Mouse (Mus musculus): ENCODE results near the gene Ctr9. TPM values are rescaled to one million over a fixed set of nuclear protein-coding genes. Genes with fewer than 3 reads are reported as not detected.

Ctr9 gene
- polyA plus RNA-seq, 1 experiment from 2014 or later, result 94.5 TPM

DNA sequence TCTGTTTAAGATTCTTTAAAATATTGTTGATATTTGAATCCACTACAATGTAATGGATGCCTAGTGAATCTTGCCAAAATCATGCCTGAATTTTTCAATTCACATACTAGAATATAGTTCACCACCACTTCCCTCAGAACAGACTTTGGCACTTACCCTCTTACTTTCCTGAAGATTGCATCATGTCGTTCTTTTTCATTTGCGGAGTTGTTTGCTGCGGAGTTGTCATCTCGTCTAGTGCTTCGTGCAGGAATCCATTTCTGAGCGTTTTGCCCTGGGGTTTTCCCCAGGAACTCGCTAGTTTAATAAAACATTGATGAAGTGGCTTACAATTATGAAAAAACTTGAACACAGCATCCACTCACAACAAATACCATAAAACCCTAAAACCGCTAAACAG lies 51.3 kb downstream of the Ctr9 start:
- ATAC-seq (ENCODE audit: insufficient number of reproducible peaks, insufficient read depth, low FRiP score, low TSS enrichment), result no peak
- H3K9me3 ChIP-seq, result no peaks in the 10 kb centered on the region
- 91% methylated on average over 8 of the region's 8 CpGs for WGBS
- H3K4me3 ChIP-seq, result peak overlapping the region; percentile 96; the same call in 1 of the 2 replicates
- peak overlapping the region; percentile 88 for H3K4me2 ChIP-seq (replicated peaks)
- no peaks in the 10 kb centered on the region for H3K27me3 ChIP-seq
- H3K4me1 ChIP-seq, result peaks cover 18% of the 10 kb centered on the region
- H3K9ac ChIP-seq, result no peak overlapping the region
- peaks cover 60% of the 10 kb centered on the region for H3K36me3 ChIP-seq
- no peak overlapping the region for H3K27ac ChIP-seq

DNA sequence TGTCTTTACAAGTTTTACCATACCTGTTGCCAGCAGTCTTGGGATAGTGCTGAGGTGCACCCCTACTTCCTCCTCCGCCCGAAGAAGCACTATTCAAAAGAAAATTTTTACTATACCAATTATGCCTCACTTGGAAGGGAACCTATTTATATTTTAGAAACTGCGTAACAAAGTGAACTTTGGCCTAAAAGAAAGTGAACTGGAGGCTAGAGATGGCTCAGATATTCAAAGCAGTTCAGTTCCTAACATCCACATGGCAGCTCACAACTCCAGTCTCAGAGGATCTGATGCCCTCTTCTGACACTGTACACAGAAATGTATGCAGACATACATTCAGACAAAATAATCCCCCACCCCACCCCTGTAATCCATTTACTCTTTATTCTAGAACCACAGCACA lies 52.1 kb downstream of the Ctr9 start:
- ATAC-seq (ENCODE audit: insufficient number of reproducible peaks, insufficient read depth, low FRiP score, low TSS enrichment), result no peak
- H3K4me3 ChIP-seq, result peak overlapping the region; percentile 96
- peaks cover 54% of the 10 kb centered on the region for H3K36me3 ChIP-seq
- no peaks in the 10 kb centered on the region for H3K27me3 ChIP-seq
- 87% methylated on average over 3 of the region's 3 CpGs for WGBS
- peak overlapping the region; percentile 100 for H3K9ac ChIP-seq
- peak overlapping the region; percentile 88 for H3K4me2 ChIP-seq (replicated peaks)
- H3K27ac ChIP-seq, result no peak overlapping the region
- H3K9me3 ChIP-seq, result no peaks in the 10 kb centered on the region
- peaks cover 18% of the 10 kb centered on the region for H3K4me1 ChIP-seq

DNA sequence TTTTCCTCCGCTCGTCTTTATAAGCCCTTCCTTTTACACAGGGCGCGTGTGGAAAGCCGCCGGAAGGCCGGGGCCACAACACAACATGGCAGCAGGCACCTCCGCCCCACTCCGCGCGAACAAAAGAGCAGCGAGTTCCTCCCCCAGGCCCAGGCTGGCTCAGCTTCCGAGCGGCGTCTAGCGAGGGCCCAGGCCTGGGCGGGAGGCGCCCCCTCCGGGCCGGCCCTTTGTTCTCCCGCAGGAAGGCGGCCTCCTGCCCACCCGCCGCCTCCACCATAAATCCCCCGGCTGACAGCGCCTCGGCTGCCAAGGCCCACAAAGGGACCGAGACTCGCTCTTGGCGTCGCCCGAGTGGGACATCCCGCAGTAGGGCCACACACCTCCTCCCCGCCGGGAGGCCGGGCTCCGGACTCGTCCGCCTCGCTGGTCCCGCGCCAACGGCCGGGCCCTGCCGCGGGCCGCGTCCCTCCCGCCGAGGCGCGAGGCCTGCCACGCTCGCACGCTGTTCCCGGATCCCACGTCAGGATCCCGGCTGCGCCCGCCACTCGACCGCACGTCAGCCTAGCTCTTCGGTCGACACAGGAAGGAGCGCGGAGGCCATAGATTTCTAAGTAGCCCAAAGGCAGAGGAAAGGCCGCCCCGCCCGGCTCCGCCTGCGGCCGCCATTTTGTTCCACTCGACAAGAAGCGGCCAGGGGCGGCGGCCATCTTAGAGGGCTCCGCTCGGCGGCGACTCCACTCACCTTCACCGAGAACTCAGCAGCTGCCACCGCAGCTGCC lies 53.5 kb downstream of the Ctr9 start:
- H3K4me2 ChIP-seq (replicated peaks), result peak overlapping the region; percentile 88
- H3K4me1 ChIP-seq, result peaks cover 18% of the 10 kb centered on the region
- H3K27me3 ChIP-seq, result no peaks in the 10 kb centered on the region
- peak overlapping the region; percentile 100 for H3K9ac ChIP-seq
- peak; percentile 50 for ATAC-seq (ENCODE audit: insufficient number of reproducible peaks, insufficient read depth, low FRiP score, low TSS enrichment)
- H3K9me3 ChIP-seq, result no peaks in the 10 kb centered on the region
- H3K4me3 ChIP-seq, result peak overlapping the region; percentile 96
- H3K36me3 ChIP-seq, result peaks cover 40% of the 10 kb centered on the region
- peak overlapping the region; percentile 100 for H3K27ac ChIP-seq
- WGBS, result under 1% methylated on average over 81 of the region's 83 CpGs

DNA sequence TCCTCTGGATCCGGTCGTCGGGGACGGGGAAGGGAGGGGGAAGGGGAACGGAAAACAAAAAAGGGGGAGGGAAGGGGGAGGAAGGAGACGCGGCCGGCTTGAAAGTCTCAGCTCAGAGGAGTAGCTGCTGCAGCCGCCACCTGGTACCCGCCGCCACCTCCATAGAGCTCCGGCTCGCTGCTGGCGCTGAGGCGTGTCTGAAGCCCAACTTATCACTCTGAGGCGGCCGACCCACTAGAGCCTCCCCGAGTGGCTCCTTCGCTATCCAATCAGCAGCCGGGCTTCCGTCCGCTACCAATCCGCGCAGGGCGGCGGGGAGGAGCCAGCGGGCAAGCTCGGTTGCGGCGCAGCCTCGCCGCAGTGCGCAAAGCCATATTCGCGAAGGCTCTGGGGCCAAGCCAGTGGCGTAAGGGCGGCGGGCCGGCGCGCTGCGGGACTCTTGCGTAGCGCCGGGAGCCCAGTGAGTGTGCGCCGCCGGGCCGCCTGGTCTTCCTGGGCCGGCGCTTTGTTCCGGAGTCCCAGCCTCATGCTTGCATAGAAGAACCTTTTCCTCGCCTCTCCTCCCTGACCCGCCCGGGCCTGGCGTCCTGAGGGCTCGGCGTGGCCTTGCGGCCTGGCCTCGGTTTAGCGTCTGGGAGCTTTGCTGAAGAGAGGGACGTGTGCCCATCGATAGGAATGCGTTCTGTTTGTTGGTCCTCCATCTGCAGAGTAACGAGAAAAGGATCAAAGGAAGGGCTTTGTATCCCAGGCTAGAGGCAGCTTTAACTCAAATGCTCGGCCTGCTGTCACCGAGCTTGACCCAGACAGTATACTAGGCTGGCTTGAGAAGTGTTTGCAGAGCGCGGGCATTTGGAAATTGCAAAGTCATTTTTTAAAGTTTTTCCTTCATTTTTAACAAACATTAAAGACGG lies 54.3 kb downstream of the Ctr9 start, which contains the start of gene Eif4g2:
TSS of gene Eif4g2 (minus strand) at position 209 of the 911 bp plus-strand sequence.
- Histone ChIP-seq H3K27me3 (no peaks in the 10 kb centered on the region), H3K4me3 (peak within 1 kb of the TSS; percentile 96), H3K9me3 (no peaks in the 10 kb centered on the region), H3K36me3 (peaks cover 32% of the 10 kb centered on the region), H3K4me2 (replicated peaks) (peak within 1 kb of the TSS; percentile 88), H3K9ac (peak within 1 kb of the TSS; percentile 100), H3K4me1 (peaks cover 18% of the 10 kb centered on the region), H3K27ac (peak within 1 kb of the TSS; percentile 100)
- ATAC-seq (ENCODE audit: insufficient number of reproducible peaks, insufficient read depth, low FRiP score, low TSS enrichment), result peak; percentile 99
- under 1% methylated on average over 70 of the region's 70 CpGs for whole genome bisulfite sequencing

DNA sequence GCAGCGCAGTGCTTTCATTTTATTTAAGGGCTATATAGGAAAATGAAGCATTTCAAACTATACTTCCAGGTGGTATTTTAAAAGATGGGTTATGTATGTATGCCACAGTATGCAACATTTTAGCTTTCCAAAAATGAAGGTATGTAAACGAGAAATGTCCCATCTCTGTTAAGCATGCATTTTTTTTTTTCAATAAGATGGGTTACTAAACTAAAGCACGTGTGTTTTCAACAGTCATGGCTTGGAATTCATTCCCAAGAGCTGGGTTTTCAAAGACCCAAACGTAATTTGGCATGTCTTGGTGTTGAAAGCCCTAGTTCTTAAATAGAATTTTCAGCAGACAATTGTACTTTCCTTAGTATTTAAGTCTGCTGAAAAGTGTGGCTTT lies 55.0 kb downstream of the Ctr9 start:
- H3K4me2 ChIP-seq (replicated peaks), result peak overlapping the region; percentile 58
- no peaks in the 10 kb centered on the region for H3K9me3 ChIP-seq
- no peaks in the 10 kb centered on the region for H3K27me3 ChIP-seq
- peak overlapping the region; percentile 96 for H3K4me3 ChIP-seq
- H3K36me3 ChIP-seq, result peaks cover 26% of the 10 kb centered on the region
- peak overlapping the region; percentile 100 for H3K27ac ChIP-seq
- H3K4me1 ChIP-seq, result peaks cover 18% of the 10 kb centered on the region
- no peak for ATAC-seq (ENCODE audit: insufficient number of reproducible peaks, insufficient read depth, low FRiP score, low TSS enrichment)
- 10% methylated on average over 4 of the region's 4 CpGs for WGBS
- H3K9ac ChIP-seq, result peak overlapping the region; percentile 100

DNA sequence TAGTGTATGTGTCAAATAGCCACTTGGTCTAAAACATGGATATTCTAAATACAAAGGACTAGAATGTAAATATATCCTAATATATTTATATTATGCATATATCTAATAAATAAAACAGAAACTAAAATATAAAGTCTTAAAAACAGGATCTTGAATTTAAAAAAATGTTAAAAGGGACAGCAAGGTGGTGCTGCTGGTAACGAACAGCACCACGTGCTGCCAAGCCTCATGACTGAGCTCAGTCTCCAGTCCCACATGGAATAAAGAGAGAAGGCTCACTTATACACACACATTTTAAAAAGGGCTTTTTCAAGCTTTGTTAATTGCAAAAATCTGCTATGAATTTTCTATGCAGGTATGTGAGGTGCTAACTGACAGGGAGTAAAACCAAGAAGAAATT lies 55.7 kb downstream of the Ctr9 start:
- peaks cover 19% of the 10 kb centered on the region for H3K36me3 ChIP-seq
- H3K27ac ChIP-seq, result no peak overlapping the region
- no peak overlapping the region for H3K4me2 ChIP-seq (replicated peaks)
- H3K27me3 ChIP-seq, result no peaks in the 10 kb centered on the region
- peaks cover 18% of the 10 kb centered on the region for H3K4me1 ChIP-seq
- WGBS, result 80% methylated on average over 2 of the region's 2 CpGs
- H3K4me3 ChIP-seq, result no peak overlapping the region
- H3K9me3 ChIP-seq, result no peaks in the 10 kb centered on the region
- no peak overlapping the region for H3K9ac ChIP-seq
- ATAC-seq (ENCODE audit: insufficient number of reproducible peaks, insufficient read depth, low FRiP score, low TSS enrichment), result no peak

DNA sequence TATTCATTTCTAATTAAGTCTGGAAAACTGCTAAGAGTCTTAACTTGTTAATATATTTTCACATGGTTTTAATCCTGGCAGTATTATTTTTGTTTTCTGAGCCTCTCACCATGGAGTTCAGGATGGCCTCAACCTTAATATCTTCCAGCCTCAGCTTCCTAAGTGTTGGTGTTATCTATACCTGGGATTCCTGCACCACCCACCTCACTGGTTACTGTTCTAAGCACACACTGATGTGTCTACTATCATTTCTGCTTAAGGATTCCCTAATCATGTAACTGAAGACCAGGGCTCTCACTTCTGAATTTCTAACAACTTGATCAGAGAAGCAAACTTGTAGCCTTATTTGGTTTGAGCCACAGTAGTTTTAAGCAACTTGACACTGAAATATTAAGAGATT lies 56.4 kb downstream of the Ctr9 start:
- H3K4me2 ChIP-seq (replicated peaks), result no peak overlapping the region
- H3K9me3 ChIP-seq, result no peaks in the 10 kb centered on the region
- H3K27me3 ChIP-seq, result no peaks in the 10 kb centered on the region
- H3K4me1 ChIP-seq, result peaks cover 12% of the 10 kb centered on the region
- no peak overlapping the region for H3K4me3 ChIP-seq
- no peak overlapping the region for H3K27ac ChIP-seq
- no peak for ATAC-seq (ENCODE audit: insufficient number of reproducible peaks, insufficient read depth, low FRiP score, low TSS enrichment)
- H3K9ac ChIP-seq, result no peak overlapping the region
- peaks cover 12% of the 10 kb centered on the region for H3K36me3 ChIP-seq

DNA sequence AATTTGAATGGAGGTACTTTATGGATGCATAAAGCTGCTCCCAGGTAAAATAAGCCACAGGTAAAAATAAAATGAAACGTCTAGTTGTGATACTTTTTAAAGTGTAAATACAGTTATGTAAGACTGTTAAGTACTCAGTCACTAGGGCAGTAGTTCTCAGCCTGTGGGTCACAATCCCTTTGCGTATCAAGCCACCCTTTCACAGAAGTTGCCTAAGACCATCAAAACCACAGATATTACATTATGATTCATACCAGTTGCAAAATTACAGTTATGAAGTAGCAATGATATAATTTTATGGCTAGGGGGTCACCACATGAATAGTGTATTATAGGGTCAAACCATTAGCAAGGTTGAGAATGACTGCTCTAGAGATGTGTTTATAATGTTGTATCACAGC lies 66.4 kb downstream of the Ctr9 start:
- Histone ChIP-seq H3K4me1 (no peaks in the 10 kb centered on the region), H3K4me2 (replicated peaks) (no peak overlapping the region), H3K4me3 (no peak overlapping the region), H3K27me3 (no peaks in the 10 kb centered on the region), H3K27ac (no peak overlapping the region), H3K9ac (no peak overlapping the region), H3K9me3 (no peaks in the 10 kb centered on the region), H3K36me3 (no peaks in the 10 kb centered on the region)
- WGBS, result 70% methylated on average over 2 of the region's 2 CpGs
- no peak for ATAC-seq (ENCODE audit: insufficient number of reproducible peaks, insufficient read depth, low FRiP score, low TSS enrichment)

DNA sequence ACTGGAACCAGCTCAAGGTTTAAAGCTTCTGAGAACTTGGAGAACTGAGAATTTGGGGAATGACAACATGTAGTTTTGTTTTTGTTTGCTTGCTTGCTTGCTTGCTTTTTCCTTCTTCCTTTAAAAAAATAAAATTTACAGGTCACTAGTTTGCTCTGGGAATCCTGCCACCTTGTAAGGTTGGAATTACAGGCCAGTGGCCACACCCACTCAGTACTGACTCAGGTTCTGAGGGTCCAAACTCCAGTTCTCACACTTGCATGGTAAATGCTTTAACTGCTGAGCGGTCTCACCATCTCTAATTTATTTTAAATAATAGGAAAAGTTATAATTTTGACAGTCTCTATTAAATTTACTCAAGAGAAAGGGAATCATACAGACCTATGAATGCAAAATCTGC lies 69.4 kb downstream of the Ctr9 start:
- Histone ChIP-seq H3K4me3 (no peak overlapping the region), H3K9me3 (no peaks in the 10 kb centered on the region), H3K27ac (no peak overlapping the region), H3K9ac (no peak overlapping the region), H3K36me3 (no peaks in the 10 kb centered on the region), H3K4me2 (replicated peaks) (no peak overlapping the region), H3K4me1 (no peaks in the 10 kb centered on the region), H3K27me3 (no peaks in the 10 kb centered on the region)
- no peak for ATAC-seq (ENCODE audit: insufficient number of reproducible peaks, insufficient read depth, low FRiP score, low TSS enrichment)
- WGBS, result 92% methylated on average over 1 of the region's 1 CpGs

Other genes starting within 250 kb of the Ctr9 start
- 17.2 and 19.9 TPM in 2 replicates for gene Rnf141, start 184.5 kb upstream of the Ctr9 start, polyA plus RNA-seq (2016; fragmentation: Nextera tagmentation; extraction: Ambion mirVana)
- gene Lyve1, start 165.7 kb upstream of the Ctr9 start, polyA plus RNA-seq (2016; fragmentation: Nextera tagmentation; extraction: Ambion mirVana), result 1.1 and 1.2 TPM in 2 replicates
- gene Mrvi1, start 46.5 kb upstream of the Ctr9 start, polyA plus RNA-seq (2016; fragmentation: Nextera tagmentation; extraction: Ambion mirVana), result 1.2 and 1.5 TPM in 2 replicates
- 989 and 1,084 TPM in 2 replicates for gene Eif4g2, start 54.1 kb downstream of the Ctr9 start, polyA plus RNA-seq (2016; fragmentation: Nextera tagmentation; extraction: Ambion mirVana)